Mouse (Mus musculus) thymus, postnatal 25 days (tissue): ENCODE data around the gene Ssty1.
"Not testable (repeated sequence)": the region's sequence is repeated elsewhere in the genome, so short reads cannot be mapped to it uniquely, and the experiment has no call there.

ENCODE experiments used
- DNase-seq: peaks from one replicate; pipeline ENCODE4 v3.0.0; 2022

Gene Ssty1

GRCm38 (mm10) chrY:18088816-18089215 lies at the start of gene Ssty1:
Gene Ssty1, plus strand, starts transcription at chrY:18089116.
- DNase-seq: not testable (repeated sequence)

- DNase-seq: not testable (repeated sequence)
Measured at GRCm38 (mm10) chrY:18061712-18062111, 27.2 kb upstream of the Ssty1 start, which contains the start of gene Gm21764. Gene Gm21764, minus strand, starts transcription at chrY:18061812.
